Mouse (Mus musculus) intestine, embryonic 14.5 days (tissue): ENCODE data around the gene Cenpv. TPM values are rescaled to one million over a fixed set of nuclear protein-coding genes. Genes with fewer than 3 reads are reported as not detected.

Experiments
- ATAC-seq: fragments of 200-750 bp; cut with Nextera tagmentation; replicated peaks from 2 replicates; pipeline ENCODE4 v1.8.0; 2017; ENCODE audit warnings: low read depth, moderate number of reproducible peaks, moderate TSS enrichment, moderate library complexity; ENCODE audit not compliant: low FRiP score, low TSS enrichment
- DNase-seq: peaks from one replicate; pipeline ENCODE4 v3.0.0-alpha.2; 2018; ENCODE audit warnings: low spot score
- H3K27ac ChIP-seq: fragments of 300-500 bp; sonication (generic); 2 replicates; pipeline ENCODE4 v1.5.1; 2014; ENCODE audit warnings: low read depth, mild to moderate bottlenecking, control low read depth
- H3K27me3 ChIP-seq: fragments of 300-500 bp; sonication (generic); replicated peaks from 2 replicates; pipeline ENCODE4 v1.6.1; 2014; ENCODE audit warnings: low read length, control low read depth; ENCODE audit not compliant: control insufficient read depth, insufficient read depth
- H3K36me3 ChIP-seq: fragments of 300-500 bp; sonication (generic); 2 replicates; pipeline ENCODE4 v1.6.1; 2014; ENCODE audit warnings: low read length, control low read depth; ENCODE audit not compliant: control insufficient read depth, insufficient read depth
- H3K4me1 ChIP-seq: fragments of 300-500 bp; sonication (generic); replicated peaks from 2 replicates; pipeline ENCODE4 v1.6.1; 2014; ENCODE audit warnings: low read length, control low read depth, mixed read lengths; ENCODE audit not compliant: control insufficient read depth, insufficient read depth
- H3K4me2 ChIP-seq: fragments of 300-500 bp; sonication (generic); 2 replicates; pipeline ENCODE4 v1.6.1; 2014; ENCODE audit warnings: low read length
- H3K4me3 ChIP-seq: fragments of 300-500 bp; sonication (generic); 2 replicates; pipeline ENCODE4 v1.5.1; 2014; ENCODE audit warnings: low read depth, low read length, control low read depth, mixed read lengths
- H3K9ac ChIP-seq: fragments of 300-500 bp; sonication (generic); 2 replicates; pipeline ENCODE4 v1.6.1; 2014; ENCODE audit warnings: mild to moderate bottlenecking, low read length
- H3K9me3 ChIP-seq: fragments of 300-500 bp; sonication (generic); 2 replicates; pipeline ENCODE4 v1.6.1; 2016; ENCODE audit warnings: low read length, control low read depth; ENCODE audit not compliant: control insufficient read depth
- WGBS: fragments of 180-500 bp; shearing (Covaris S2); extraction: QIAGEN DNeasy Blood & Tissue Kit; methylation state at CpG from one replicate; pipeline ENCODE4 v1.1.7; 2014; 5-methylcytosine and 5-hydroxymethylcytosine counted together
- polyA plus RNA-seq: library from polyadenylated mRNA; unstranded; fragments of >200 nt; fragmentation: Nextera tagmentation; extraction: Ambion mirVana; gene quantifications from 2 replicates; pipeline ENCODE4 v1.2.1, GENCODE M21; 2014

Gene Cenpv
- polyA plus RNA-seq, 1 experiment from 2014 or later: 44.9 TPM

DNA sequence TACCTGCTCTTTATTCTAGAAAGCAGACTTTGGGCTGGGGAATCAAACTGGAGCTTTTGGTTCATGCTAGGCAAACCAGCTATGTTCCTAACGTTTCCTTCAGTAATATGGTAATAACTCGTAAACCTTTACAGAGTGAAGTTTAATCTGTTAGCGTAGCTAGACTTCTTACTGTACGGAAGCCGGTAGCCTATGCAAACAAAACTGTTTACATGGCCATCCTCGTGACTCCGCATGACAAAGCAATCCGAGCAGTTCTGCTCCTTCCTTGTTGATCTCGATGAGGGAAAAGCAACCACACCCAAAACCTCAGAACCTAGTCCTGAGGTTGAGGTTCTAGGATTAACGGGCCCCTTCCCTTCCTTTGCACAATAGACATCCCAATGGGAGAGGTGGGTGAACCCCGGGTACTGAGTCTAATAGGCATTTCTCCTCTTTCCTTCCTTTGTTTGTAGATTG is 11.2 kb upstream of the Cenpv start:
- under 1% methylated on average over 11 of the region's 11 CpGs for WGBS
- H3K4me3 ChIP-seq: peak overlapping the region; percentile 72
- no peaks in the 10 kb centered on the region for H3K27me3 ChIP-seq
- ATAC-seq (no peak; the same call in none of the 2 replicates), DNase-seq (no peak)
- peak overlapping the region; percentile 98 for H3K4me2 ChIP-seq
- H3K27ac ChIP-seq: peak overlapping the region; percentile 98
- no peaks in the 10 kb centered on the region for H3K9me3 ChIP-seq
- peaks cover 23% of the 10 kb centered on the region for H3K4me1 ChIP-seq
- H3K9ac ChIP-seq: peak overlapping the region; percentile 97
- peaks cover 22% of the 10 kb centered on the region for H3K36me3 ChIP-seq

DNA sequence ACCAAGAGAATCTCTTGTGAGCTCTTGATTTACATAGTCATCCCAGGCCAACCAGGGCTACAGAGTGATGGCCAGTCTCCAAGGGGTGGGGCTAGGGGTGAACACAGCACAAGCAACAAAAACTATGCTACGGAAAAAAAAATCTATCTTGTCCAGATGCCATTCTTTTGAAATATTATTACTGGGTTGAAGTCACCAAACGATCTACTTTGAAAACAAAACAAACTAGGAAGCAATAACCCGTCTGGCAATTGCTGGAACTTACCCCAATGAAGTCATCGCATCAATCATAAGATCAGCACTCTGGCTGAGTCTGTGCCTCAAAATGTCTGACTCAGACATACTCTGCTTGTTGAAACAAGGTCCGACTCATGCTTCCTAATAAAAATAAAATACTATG is 10.7 kb upstream of the Cenpv start:
- DNase-seq (no peak), ATAC-seq (no peak)
- no peaks in the 10 kb centered on the region for H3K9me3 ChIP-seq
- 11% methylated on average over 5 of the region's 5 CpGs for WGBS
- H3K36me3 ChIP-seq: peaks cover 19% of the 10 kb centered on the region
- H3K27ac ChIP-seq: peak overlapping the region; percentile 98
- peak overlapping the region; percentile 98 for H3K4me2 ChIP-seq
- no peaks in the 10 kb centered on the region for H3K27me3 ChIP-seq
- peak overlapping the region; percentile 72 for H3K4me3 ChIP-seq
- H3K4me1 ChIP-seq: peaks cover 20% of the 10 kb centered on the region
- peak overlapping the region; percentile 97 for H3K9ac ChIP-seq

DNA sequence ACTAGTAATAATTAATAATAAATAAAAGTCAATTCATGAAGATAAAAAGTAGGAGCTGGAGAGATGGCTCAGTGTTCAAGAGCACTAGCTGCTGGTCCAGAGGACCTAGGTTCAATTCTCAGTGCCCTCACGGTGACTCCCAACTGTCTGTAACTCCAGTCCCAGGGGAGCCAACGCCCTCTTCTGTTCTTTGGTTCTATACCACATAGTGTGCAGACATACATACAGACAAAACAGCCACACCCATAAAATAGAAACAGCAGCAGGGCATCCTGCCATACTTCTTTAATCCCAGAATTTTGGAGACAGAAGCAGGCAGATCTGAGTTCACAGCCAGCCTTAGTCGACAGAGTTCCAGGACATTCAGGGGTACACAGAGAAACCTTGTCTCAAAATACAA is 4.9 kb upstream of the Cenpv start:
- WGBS: 86% methylated on average over 3 of the region's 3 CpGs
- H3K4me2 ChIP-seq: no peak overlapping the region
- no peaks in the 10 kb centered on the region for H3K9me3 ChIP-seq
- H3K27me3 ChIP-seq: 0 out of 2 replicates have a peak, but pooled peaks cover 2% of the 10 kb centered on the region
- H3K27ac ChIP-seq: no peak overlapping the region
- no peak overlapping the region for H3K9ac ChIP-seq
- ATAC-seq (no peak), DNase-seq (no peak)
- 0 out of 2 replicates have a peak, but pooled peaks cover 4% of the 10 kb centered on the region for H3K4me1 ChIP-seq
- no peak overlapping the region for H3K4me3 ChIP-seq
- H3K36me3 ChIP-seq: no peaks in the 10 kb centered on the region

DNA sequence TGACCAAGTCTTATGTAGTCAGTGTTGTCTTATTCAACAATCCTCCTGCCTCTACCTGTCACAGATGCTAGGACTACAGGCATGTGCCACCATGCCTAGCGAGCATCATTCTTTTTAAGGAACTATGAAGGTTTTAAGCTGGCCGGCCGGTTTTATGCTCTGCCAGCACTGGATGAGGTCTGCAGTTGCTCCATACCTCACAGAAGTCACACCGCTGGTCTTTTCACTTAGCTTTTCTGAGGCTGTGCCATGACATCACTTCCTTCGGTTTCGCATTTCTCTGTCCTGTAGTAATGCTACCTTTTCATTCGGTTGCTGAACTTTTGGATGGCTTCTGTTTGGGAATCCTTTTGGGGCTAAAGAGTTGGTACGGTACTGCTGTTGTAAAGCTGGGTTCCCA is 2.5 kb upstream of the Cenpv start:
- ATAC-seq (no peak), DNase-seq (no peak)
- 83% methylated on average over 8 of the region's 8 CpGs for WGBS
- no peak overlapping the region for H3K9ac ChIP-seq
- 0 out of 2 replicates have a peak, but pooled peaks cover 2% of the 10 kb centered on the region for H3K27me3 ChIP-seq
- H3K4me2 ChIP-seq: no peak overlapping the region
- no peak overlapping the region for H3K4me3 ChIP-seq
- H3K36me3 ChIP-seq: no peaks in the 10 kb centered on the region
- 0 out of 2 replicates have a peak, but pooled peaks cover 4% of the 10 kb centered on the region for H3K4me1 ChIP-seq
- no peaks in the 10 kb centered on the region for H3K9me3 ChIP-seq
- H3K27ac ChIP-seq: no peak overlapping the region

DNA sequence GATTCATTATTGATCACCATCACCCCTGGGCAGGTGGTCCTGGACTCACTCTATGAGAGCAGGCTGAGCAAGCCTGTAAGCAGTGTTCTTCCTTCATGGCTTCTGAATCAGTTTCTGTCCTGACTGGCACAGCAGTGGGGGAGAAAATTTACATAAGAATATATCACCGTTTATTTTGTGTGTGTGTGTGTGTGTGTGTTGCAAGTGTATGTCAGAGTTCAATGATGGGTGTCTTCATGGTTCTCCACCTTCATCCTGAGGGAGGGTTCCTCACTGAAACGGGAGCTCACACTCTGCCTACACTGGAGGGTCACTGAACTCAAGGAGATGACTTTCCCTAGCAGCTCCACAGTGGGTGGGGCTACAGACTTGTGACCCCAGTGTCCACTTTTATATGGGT is 1.9 kb upstream of the Cenpv start:
- WGBS: 69% methylated on average over 2 of the region's 2 CpGs
- DNase-seq: no peak
- Histone ChIP-seq H3K4me1 (0 out of 2 replicates have a peak, but pooled peaks cover 4% of the 10 kb centered on the region), H3K36me3 (no peaks in the 10 kb centered on the region), H3K4me3 (no peak overlapping the region), H3K27me3 (0 out of 2 replicates have a peak, but pooled peaks cover 2% of the 10 kb centered on the region), H3K9me3 (no peaks in the 10 kb centered on the region), H3K27ac (no peak overlapping the region), H3K9ac (no peak overlapping the region), H3K4me2 (no peak overlapping the region)
- ATAC-seq: no peak

DNA sequence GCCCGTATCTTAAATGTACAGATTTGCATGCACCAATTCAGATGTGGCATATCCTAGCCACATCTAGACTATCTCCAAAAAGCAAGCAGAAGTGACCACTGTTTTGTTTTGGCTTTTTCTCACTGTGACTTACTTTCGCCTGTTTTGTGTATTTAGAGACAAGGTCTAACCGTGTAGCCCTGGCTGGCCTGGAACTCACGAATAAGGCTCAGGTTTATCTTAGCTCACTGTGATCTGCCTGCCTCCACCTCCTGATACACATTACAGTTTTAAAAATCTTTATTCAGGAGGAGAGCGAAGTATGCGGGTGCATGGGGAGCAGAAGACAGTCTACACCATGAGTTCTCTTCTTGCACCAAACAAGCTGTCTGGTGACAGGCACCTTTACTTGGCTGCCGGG is 1.1 kb upstream of the Cenpv start:
- Histone ChIP-seq H3K36me3 (no peaks in the 10 kb centered on the region), H3K27ac (no peak overlapping the region), H3K9me3 (no peaks in the 10 kb centered on the region), H3K4me2 (no peak overlapping the region), H3K4me1 (0 out of 2 replicates have a peak, but pooled peaks cover 4% of the 10 kb centered on the region), H3K9ac (no peak overlapping the region), H3K27me3 (0 out of 2 replicates have a peak, but pooled peaks cover 2% of the 10 kb centered on the region), H3K4me3 (no peak overlapping the region)
- DNase-seq: no peak
- 84% methylated on average over 7 of the region's 7 CpGs for WGBS
- ATAC-seq: no peak

DNA sequence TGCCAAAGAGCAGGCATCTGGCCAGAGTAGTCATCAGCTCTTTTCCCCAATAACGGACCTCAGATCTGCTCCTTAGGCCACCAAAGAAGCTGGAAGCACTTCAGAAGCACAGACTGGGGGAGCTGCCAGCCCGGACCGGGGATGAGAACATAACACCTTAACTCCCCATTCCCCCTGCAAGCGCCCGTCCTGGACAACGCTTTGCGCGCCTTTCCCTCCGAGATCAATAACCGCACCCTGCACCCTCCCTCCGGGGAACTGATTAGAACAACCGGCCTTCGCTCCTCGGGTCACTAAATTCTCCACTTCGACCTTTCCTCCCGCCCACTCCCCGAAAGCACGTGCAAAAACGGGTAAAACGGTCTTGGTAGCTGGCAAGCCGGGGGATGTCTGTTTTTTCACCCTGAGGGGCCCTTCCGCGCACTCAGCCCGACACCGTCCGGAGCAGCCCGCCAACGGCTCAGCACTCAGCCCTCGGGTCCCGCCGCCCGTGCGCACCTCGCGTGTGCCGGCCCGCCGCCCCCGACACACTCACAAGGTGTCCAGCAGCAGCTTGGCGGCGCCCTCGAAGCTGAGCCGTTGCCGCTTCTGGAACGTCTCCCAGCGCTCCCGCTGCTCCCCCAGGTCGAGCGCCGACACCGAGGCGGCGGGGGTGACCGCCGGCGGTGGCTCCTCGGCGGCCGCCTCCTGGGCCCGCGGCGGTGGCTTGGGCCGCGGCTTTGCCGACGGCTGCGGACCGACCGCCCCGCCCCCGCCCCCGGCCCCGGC is 556 bp downstream of the Cenpv start:
- Histone ChIP-seq H3K27ac (0 out of 2 replicates have a peak overlapping the region, but pooled peaks have one; percentile 34), H3K4me2 (peak overlapping the region; percentile 88), H3K4me1 (0 out of 2 replicates have a peak, but pooled peaks cover 4% of the 10 kb centered on the region), H3K27me3 (0 out of 2 replicates have a peak, but pooled peaks cover 2% of the 10 kb centered on the region), H3K36me3 (no peaks in the 10 kb centered on the region), H3K9me3 (no peaks in the 10 kb centered on the region), H3K4me3 (peak overlapping the region; percentile 68), H3K9ac (peak overlapping the region; percentile 80)
- DNase-seq (peak; percentile 85), ATAC-seq (peak; percentile 90)
- under 1% methylated on average over 72 of the region's 73 CpGs for WGBS

DNA sequence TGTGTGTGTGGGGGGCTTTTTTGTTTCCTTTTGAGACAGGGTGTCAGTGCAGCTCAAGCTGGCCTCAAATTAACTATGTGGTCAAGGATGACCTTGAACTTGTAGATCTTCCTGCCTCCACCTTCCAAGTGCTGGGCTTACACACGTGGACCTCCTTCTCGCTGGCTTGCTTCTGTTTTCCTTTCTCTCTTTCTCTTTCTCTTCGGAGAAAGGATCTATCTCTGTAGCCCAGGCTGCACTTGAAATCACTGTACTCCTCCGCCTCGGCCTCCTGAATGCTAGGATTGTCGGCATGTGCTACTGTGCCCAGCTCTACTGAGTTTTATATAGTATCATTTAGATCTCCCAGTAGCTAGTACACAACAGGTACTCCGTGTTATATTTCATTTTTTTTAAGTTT is 1.5 kb downstream of the Cenpv start:
- 0 out of 2 replicates have a peak, but pooled peaks cover 3% of the 10 kb centered on the region for H3K36me3 ChIP-seq
- no peaks in the 10 kb centered on the region for H3K9me3 ChIP-seq
- 0 out of 2 replicates have a peak, but pooled peaks cover 2% of the 10 kb centered on the region for H3K27me3 ChIP-seq
- 0 out of 2 replicates have a peak, but pooled peaks cover 4% of the 10 kb centered on the region for H3K4me1 ChIP-seq
- no peak overlapping the region for H3K27ac ChIP-seq
- ATAC-seq (no peak), DNase-seq (no peak)
- peak overlapping the region; percentile 88 for H3K4me2 ChIP-seq
- no peak overlapping the region for H3K9ac ChIP-seq
- peak overlapping the region; percentile 68; the same call in 1 of the 2 replicates for H3K4me3 ChIP-seq
- WGBS: 46% methylated on average over 7 of the region's 7 CpGs
